Mouse (Mus musculus) liver, postnatal 0 days (tissue): ENCODE measurements around the gene Ncoa1.

ENCODE experiments used
- CTCF ChIP-seq: sonication (generic); IDR thresholded peaks from 2 replicates; pipeline ENCODE4 v1.5.1; 2016; ENCODE audit warnings: antibody characterized with exemption, low read depth
- EP300 ChIP-seq: IDR thresholded peaks from 2 replicates; pipeline ENCODE4 v1.6.1; 2016; ENCODE audit warnings: antibody characterized with exemption, low read depth, mild to moderate bottlenecking

- TF ChIP-seq CTCF (no peak), EP300 (no peak)
Observed at GRCm38 (mm10) chr12:4503673-4504326, 26.8 kb upstream of the Ncoa1 start.
